Mouse (Mus musculus) naive thymus-derived CD4-positive, alpha-beta T cell, adult 5 months (primary cell): ENCODE measurements around the gene Acod1. TPM values are rescaled to one million over a fixed set of nuclear protein-coding genes. Genes with fewer than 3 reads are reported as not detected.

Experiments used
- polyA plus RNA-seq: library from polyadenylated mRNA; unstranded; fragments of 100-300 nt; shearing (Covaris generic); gene quantifications from one replicate; pipeline ENCODE4 v1.2.1, GENCODE M21; 2017

Gene Acod1
- not detected for polyA plus RNA-seq

DNA sequence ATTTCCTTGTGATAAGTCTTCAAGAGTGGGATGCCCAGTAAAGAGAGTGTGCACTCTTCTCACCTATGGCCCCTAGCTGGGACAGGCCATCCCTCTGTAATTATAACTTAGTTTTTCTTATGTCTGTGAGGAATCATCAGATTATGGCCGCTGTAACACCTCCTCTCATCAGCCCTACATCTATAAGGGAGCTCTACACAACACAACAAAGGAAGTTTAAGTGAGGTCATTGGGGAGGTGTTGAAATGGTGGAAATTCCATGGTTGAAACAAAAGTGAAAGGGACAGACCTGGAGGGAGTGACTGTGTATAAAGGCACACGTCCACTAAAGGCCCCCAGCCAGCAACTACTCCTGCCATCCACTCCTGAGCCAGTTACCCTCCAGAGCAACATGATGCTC lies at the start of gene Acod1:
Acod1 (plus strand) TSS at position 301 of the 400 bp plus-strand sequence.

DNA sequence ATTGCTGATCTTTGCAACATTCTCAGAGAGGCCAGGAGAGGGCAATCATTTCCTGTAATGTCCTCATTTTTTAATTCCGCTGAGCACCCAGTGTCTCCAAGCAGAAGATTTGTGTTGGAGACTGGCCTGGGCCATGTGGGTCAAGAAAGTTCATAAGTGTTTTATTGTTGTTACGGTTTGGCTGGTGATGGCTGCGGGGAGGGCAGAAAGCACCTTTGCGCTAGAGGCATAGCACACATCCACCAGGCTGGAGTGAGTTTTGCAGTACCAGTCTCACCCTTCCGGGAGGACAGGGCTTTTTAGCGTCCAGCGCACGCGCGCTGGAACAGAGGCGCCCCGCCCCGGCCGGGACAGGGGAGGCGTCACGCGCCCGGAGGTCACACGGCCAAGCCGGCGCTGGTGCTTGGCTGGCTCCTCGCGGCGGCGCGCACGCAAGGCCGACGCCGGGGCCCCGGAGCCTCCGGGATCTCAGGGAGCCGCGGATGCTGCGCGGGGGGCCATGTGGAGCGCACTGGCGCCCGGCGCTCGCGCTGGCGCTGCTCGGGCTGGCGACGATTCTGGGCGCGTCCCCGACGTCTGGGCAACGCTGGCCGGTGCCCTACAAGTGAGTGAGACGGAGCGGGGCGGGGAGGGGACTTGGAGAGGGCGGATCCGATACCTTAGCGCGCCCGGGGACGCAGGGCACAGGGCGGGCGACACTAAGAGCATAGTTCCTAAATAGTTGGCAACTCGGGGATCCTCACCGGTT lies 23.3 kb downstream of the Acod1 start, which contains the start of gene Cln5:
Cln5 (plus strand) TSS at position 353 of the 748 bp plus-strand sequence.

DNA sequence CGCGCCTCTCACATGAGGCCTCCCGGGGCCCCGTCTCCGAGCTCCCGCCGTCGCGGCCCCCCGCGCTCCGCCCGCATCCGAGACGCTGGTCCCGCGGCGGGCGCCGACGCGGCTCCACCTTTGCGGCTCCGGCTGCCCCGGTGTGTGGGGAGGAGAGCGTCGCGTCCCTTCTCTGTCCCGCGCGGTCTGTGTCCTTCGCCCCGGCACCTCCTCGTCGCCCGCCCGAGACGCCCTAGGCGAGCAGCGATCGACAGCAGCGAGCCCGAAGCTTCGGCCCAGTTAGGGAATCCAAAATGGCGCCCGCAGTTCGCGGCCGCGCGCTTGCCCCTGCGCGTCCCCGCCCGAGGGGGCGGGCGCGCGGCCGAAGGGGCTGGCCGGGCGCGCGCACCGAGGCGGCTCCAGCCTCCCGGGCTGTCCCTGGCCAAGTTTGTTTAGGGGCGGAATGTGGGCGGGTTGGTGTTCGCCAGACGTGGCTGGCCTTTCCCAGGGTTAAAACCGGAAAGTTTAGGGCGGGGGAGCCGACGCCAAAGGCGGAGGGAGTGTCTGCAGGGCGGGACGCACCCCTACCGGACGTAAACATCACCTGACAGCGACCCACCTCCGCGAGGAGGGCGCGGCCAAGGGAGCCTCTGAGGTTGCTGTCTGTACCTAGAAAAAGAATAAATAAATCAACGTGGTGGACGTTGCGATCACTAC lies 52.6 kb downstream of the Acod1 start, which contains the start of gene Fbxl3:
Fbxl3 (minus strand) TSS at position 329 of the 696 bp plus-strand sequence.

Other genes starting within 250 kb of the Acod1 start
- 8.9 TPM for gene Kctd12, start 64.3 kb upstream of the Acod1 start, polyA plus RNA-seq
- gene Cln5, start 23.2 kb downstream of the Acod1 start, polyA plus RNA-seq = 32.9 TPM
- gene Fbxl3, start 52.6 kb downstream of the Acod1 start, polyA plus RNA-seq = 163 TPM